Mouse (Mus musculus) heart, postnatal 14 days (tissue): ENCODE data around the gene Cmtm2a. TPM values are rescaled to one million over a fixed set of nuclear protein-coding genes. Genes with fewer than 3 reads are reported as not detected.

Experiments
- DNase-seq, 2 experiments: peaks; one replicate each; pipeline ENCODE4 v3.0.0; 2021 to 2022
- intact Hi-C: fragments of 180-260 bp; cut with DNase I; formaldehyde crosslinking; loops from one replicate; pipeline ENCODE4 v1.15.1; 2025
- total RNA-seq, 2 experiments: library from RNA; stranded (reverse); gene quantifications; 2 replicates each; pipeline ENCODE4 v1.2.3; 2021

The Cmtm2a gene
- total RNA-seq, 2 experiments from 2014 or later = not detected

DNA sequence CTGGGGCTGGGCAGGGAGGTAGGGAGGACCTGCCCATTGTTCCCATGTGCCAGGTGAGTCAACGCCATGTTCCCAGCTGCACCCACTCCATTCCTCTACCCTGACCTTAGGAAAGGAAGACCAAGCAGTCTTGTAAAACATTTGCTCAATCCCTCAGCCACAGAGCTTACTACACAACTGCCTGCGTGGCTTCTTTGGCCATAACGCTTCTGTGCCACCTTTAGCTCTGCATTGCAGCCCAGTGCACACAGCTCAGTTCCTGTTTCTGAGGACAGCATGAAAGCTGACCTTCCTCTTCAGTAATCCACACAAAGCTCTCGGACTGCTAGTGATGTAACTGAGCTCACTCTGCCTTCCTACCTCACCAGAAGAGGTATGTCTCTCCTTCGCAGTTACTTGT is 60.1 kb downstream of the Cmtm2a start:
- intact Hi-C loops = no loop called here
- DNase-seq = no peak

DNA sequence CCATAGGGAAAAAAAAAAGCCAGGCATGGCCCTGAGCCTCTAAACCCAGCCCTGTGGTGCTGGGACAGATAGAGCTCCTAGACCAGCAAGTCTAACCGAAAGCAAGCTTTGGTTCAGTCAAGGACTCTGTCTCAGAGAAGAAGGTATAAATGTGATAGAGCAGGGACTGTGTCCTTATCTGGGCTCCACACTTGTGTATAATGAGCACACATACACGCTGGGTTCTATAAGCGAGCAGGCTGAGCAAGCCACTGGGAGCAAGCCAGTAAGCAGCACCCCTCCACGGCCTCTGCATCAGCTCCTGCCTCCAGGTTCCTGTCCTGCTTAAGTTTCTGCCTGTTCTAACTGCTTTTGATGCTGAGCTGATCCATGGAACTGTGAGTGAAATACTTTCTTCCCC is 60.9 kb downstream of the Cmtm2a start:
- intact Hi-C loops = no loop called here
- DNase-seq = no peak

Other genes with a start within 250 kb of the Cmtm2a start
- 100 to 1,000 TPM; 234 to 242 TPM for gene Cdh5, start 191.6 kb downstream of the Cmtm2a start, total RNA-seq
- 1 to 10 TPM; 1.1 to 2.0 TPM for gene Bean1, start 122.7 kb downstream of the Cmtm2a start, total RNA-seq
- 1 to 10 TPM; 6.3 to 7.8 TPM for gene Tk2, start 44.6 kb downstream of the Cmtm2a start, total RNA-seq
- gene Cklf, start 42.3 kb downstream of the Cmtm2a start, total RNA-seq = 1 to 10 TPM; 5.4 to 7.5 TPM
- gene Gm45711, start 16.9 kb upstream of the Cmtm2a start, total RNA-seq = not detected
- not detected for gene Cmtm1, start 17.0 kb upstream of the Cmtm2a start, total RNA-seq
- gene Gm11020, start 28.4 kb upstream of the Cmtm2a start, total RNA-seq = not detected
- not detected for gene Cmtm2b, start 29.0 kb upstream of the Cmtm2a start, total RNA-seq
- gene Cmtm3, start 46.2 kb upstream of the Cmtm2a start, total RNA-seq = 10 to 100 TPM; 31.4 to 31.5 TPM
- 10 to 100 TPM; 12.1 to 13.6 TPM for gene Cmtm4, start 102.6 kb upstream of the Cmtm2a start, total RNA-seq
- 100 to 1,000 TPM; 101 to 110 TPM for gene Dync1li2, start 149.9 kb upstream of the Cmtm2a start, total RNA-seq
- not detected for gene Terb1, start 216.7 kb upstream of the Cmtm2a start, total RNA-seq
- 10 to 100 TPM; 28.3 to 30.0 TPM for gene Nae1, start 241.5 kb upstream of the Cmtm2a start, total RNA-seq
- 1 to 10 TPM; 4.8 to 4.9 TPM for gene Car7, start 241.5 kb upstream of the Cmtm2a start, total RNA-seq